Mouse (Mus musculus): ENCODE results near the gene Rps27l.

GRCm38 (mm10) chr9:66915401-66915800 lies 30.5 kb upstream of the Rps27l start:
- TF ChIP-seq CTCF (conservative IDR thresholded peaks at IDR 0.05; ENCODE audit: low read length) (no peak), POU5F1 (IDR thresholded peaks at IDR 0.05; ENCODE audit: borderline replicate concordance, low read length) (no peak), NANOG (IDR thresholded peaks at IDR 0.05; ENCODE audit: borderline replicate concordance, low read length) (no peak)
